Mouse (Mus musculus): ENCODE measurements around the gene Pold2. TPM values are rescaled to one million over a fixed set of nuclear protein-coding genes. Genes with fewer than 3 reads are reported as not detected.
A peak's percentile ranks its signal among the peaks of the same experiment; 100 is the strongest.
"Not testable (repeated sequence)": the region's sequence is repeated elsewhere in the genome, so short reads cannot be mapped to it uniquely, and the experiment has no call there.

The Pold2 gene
- total RNA-seq, 4 experiments from 2014 or later: 44.6 to 47.3 (median 47.0) TPM

DNA sequence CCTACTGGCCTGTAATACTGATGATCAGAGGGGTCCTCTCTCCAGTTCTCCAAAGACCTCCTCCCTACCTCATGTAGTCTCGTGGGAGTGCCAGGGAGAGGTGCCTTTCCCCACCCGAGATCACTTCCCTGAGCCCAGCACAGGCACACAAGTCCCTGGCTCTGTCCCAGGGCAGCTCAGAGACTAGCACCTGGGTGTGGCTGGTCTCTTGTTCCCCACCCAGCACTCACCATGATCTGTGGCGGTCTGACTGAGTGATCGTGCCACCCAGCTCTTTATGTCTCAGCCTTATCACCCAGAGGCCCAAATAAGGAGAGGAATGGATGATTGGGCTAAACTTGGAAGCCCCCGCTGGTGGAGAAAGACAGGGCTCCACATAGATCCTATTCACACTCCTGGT lies 20.4 kb upstream of the Pold2 start, which contains the start of gene Myl7:
Myl7 (minus strand) TSS at position 252 of the 400 bp plus-strand sequence.
- DNase-seq (ENCODE audit: low spot score in 2 of 2): no peak

DNA sequence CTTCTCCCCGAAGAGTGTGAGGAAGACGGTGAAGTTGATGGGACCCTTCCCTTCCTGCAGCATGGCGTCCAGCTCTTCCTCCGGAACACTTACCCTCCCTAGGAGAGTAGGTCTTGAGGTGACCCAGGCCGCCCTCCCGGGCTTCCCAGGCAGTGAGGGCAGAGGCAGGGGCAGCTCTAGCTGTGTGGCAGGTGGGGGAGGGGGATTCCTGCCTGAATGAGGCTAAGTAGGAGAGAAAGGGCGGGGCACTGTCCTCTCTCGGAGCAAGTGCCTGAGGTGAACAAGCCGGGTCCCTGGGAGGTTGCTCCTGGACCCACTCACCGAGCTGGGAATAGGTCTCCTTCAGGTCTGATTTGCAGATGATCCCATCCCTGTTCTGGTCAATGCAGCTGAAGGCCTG lies 19.7 kb upstream of the Pold2 start:
- DNase-seq (ENCODE audit: low spot score in 2 of 2): no peak

DNA sequence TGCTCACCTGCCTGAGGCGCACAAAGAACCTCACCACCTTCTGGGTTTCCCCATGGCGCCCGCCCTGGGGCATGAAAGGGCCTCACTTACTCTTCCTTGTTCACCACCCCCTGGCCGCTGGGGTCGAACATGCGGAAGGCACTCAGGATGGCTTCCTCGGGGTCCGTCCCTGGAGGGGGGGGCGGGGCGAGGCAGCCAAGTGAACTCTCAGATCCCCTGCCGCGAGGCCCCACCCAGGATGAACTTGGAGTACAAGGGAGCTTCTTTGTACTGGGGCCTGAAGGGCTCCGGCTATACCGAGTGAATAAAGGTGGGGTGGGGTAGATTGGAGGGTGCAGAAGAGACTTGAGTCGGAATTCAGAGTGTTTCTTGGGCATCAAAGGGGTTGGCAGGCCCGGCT lies 19.1 kb upstream of the Pold2 start:
- no peak for DNase-seq (ENCODE audit: low spot score in 2 of 2)

GRCm38 (mm10) chr11:5893807-5894206 lies 15.7 kb upstream of the Pold2 start:
- DNase-seq (ENCODE audit: low spot score in 2 of 2): no peak

- no peak for DNase-seq (ENCODE audit: low spot score in 2 of 2)
Measured at GRCm38 (mm10) chr11:5892810-5893368, 14.8 kb upstream of the Pold2 start.

- DNase-seq (ENCODE audit: low spot score in 2 of 2): peak in 1 of 2 experiments; percentile 53
Measured at GRCm38 (mm10) chr11:5892151-5892591, 14.1 kb upstream of the Pold2 start.

GRCm38 (mm10) chr11:5888563-5888962 lies 10.5 kb upstream of the Pold2 start:
- DNase-seq (ENCODE audit: low spot score in 2 of 2): not testable (repeated sequence)

GRCm38 (mm10) chr11:5887250-5887649 lies 9.2 kb upstream of the Pold2 start:
- no peak for DNase-seq (ENCODE audit: low spot score in 2 of 2)

GRCm38 (mm10) chr11:5886187-5886586 lies 8.1 kb upstream of the Pold2 start:
- no peak for DNase-seq (ENCODE audit: low spot score in 2 of 2)

DNA sequence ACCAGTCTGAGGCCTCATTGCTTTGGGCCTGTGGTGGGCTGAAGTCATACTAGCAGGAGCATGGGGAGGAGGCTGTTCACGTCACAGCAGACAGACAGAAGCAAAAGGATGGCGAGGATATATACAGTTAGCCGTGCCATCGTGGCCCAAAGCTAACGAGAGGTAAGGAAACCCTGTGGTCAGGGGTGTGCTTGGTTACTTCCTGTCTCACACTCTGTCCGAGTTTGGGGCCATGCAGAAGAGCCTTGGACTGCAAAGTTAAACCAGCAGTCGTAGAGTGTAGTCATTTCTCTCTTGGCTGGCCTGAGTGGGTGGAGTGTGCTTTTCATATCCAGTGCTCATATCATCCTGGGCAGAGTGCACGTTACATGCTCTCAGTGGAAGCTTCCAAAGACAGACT lies 4.4 kb upstream of the Pold2 start:
- DNase-seq (ENCODE audit: low spot score in 2 of 2): no peak

DNA sequence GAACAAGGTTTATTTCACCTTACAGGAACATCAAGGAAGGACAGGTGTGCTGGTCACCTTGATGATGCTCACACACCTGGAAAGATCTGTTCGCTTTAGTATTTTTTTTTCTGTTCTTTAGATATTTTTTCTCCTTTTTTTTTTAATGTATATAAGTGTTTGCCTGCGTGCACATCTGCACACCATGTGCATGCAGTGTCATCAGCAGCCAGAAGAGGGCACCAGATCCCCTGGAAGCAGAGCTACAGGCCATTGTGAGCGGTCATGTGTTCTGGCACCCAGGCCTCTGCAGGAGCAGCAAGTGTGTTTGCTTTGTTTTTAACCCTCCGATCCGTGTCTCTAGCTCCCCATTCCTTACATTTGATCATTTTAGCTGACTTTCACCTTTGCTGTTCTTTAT lies 1.8 kb upstream of the Pold2 start:
- DNase-seq (ENCODE audit: low spot score in 2 of 2): no peak

- no peak for DNase-seq (ENCODE audit: low spot score in 2 of 2)
Measured at GRCm38 (mm10) chr11:5878661-5879060, 569 bp upstream of the Pold2 start.

DNA sequence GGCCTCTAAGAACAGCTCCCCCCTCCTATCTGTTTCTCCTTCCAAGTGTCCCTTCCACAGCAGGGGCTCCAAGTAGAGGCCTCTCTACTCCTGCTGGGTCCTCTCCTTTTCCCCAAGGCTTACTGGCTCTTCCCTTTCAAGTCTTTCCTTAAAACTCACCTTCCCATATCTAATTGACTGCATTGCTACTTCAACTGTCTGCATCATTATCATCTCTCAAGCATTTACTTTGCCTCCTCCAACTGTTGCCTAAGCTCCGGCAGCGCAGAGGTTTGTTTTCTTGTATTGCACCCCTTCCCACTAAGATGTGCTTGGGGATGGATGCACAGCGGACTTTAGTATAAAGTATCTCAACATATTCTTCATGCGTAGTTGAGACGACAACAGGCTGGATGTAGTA lies 671 bp downstream of the Pold2 start:
- no peak for DNase-seq (ENCODE audit: low spot score in 2 of 2)

DNA sequence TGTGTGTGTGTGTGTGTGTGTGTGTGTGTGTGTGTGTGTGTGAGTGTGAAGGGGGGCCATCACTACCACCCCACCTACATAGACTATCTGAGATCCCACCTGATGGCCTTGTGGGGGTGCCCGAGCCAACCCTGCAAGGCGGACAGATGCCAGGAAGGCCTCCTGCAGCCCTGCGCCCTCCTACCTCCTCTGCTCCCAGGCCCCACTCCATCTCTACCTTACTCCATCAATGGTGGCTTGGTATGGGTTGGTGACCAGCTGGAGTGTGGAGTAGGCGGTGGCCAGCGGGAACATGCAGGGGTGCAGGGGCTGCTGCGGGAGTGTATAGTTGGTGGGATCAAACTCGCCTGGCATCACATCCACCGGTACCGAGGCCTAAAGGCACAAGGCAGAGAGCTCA lies 4.9 kb downstream of the Pold2 start:
- DNase-seq (ENCODE audit: low spot score in 2 of 2): no peak

- DNase-seq (ENCODE audit: low spot score in 2 of 2): no peak
Measured at GRCm38 (mm10) chr11:5872707-5873106, 5.4 kb downstream of the Pold2 start.

GRCm38 (mm10) chr11:5870069-5870468 lies 8.0 kb downstream of the Pold2 start:
- DNase-seq (ENCODE audit: low spot score in 2 of 2): peak; percentile 66 to 77

- no peak for DNase-seq (ENCODE audit: low spot score in 2 of 2)
Measured at GRCm38 (mm10) chr11:5869331-5869730, 8.8 kb downstream of the Pold2 start.

- DNase-seq (ENCODE audit: low spot score in 2 of 2): peak in 1 of 2 experiments; percentile 2
Measured at GRCm38 (mm10) chr11:5868324-5868723, 9.8 kb downstream of the Pold2 start.

- DNase-seq (ENCODE audit: low spot score in 2 of 2): no peak
Measured at GRCm38 (mm10) chr11:5867196-5867595, 10.9 kb downstream of the Pold2 start.

GRCm38 (mm10) chr11:5862394-5863105 lies 15.5 kb downstream of the Pold2 start:
- peak; percentile 61 to 75 for DNase-seq (ENCODE audit: low spot score in 2 of 2)

DNA sequence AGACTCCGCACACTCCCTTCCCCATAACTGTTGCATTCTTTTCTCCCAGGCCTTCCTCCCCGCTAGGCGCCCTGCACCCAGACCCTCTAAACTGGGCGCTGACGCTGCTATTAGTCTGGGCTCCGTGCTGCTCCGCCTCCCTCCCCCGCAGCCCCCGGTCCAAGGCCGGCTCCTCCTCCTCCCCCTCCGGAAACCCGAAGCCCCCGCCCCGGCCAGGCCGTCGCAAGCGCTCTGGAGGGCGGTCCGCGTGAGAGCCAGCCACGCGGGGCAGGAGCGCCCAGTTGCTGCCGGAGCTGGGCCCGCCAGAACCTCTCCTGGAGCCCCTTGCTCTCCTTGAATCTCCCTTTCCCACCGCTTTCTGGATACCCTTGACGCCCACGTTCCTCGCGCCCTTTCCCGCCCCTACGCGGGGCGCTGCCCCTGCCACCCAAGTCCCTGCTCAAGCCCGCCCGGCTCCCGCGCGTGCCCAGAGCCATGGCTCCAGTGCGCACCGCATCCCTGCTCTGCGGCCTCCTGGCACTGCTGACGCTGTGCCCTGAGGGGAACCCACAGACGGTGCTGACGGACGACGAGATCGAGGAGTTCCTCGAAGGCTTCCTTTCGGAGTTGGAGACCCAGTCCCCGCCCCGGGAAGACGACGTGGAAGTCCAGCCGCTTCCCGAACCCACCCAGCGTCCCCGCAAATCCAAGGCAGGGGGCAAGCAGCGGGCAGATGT lies 16.3 kb downstream of the Pold2 start, which contains the start of gene Aebp1:
Aebp1 (plus strand) TSS at position 270 of the 716 bp plus-strand sequence.
- peak in 1 of 2 experiments; percentile 51 for DNase-seq (ENCODE audit: low spot score in 2 of 2)

DNA sequence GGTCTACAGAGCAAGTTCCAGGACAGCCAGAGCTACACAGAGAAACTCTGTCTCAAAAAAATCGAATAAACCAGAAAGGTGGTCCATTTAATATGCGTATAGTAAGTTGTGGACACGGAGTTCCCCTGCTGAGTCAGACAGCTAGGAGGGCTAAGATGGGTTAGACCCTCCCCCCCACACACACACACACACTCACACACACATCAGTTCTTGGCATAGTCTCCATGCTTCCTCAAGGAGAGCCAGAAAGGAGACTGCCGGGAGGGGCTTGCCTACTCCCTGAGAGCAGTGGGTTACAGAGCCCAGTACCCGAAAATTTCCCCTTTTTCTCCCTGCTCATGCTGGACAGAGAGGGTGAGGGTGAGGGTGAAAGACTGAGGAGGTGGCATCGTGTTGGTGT lies 17.5 kb downstream of the Pold2 start:
- no peak for DNase-seq (ENCODE audit: low spot score in 2 of 2)
